Mouse (Mus musculus): Measurements from ENCODE around the gene Ccdc162. TPM values are rescaled to one million over a fixed set of nuclear protein-coding genes. Genes with fewer than 3 reads are reported as not detected.

Ccdc162 gene
- polyA plus RNA-seq, 1 experiment, result 4.3 TPM

DNA sequence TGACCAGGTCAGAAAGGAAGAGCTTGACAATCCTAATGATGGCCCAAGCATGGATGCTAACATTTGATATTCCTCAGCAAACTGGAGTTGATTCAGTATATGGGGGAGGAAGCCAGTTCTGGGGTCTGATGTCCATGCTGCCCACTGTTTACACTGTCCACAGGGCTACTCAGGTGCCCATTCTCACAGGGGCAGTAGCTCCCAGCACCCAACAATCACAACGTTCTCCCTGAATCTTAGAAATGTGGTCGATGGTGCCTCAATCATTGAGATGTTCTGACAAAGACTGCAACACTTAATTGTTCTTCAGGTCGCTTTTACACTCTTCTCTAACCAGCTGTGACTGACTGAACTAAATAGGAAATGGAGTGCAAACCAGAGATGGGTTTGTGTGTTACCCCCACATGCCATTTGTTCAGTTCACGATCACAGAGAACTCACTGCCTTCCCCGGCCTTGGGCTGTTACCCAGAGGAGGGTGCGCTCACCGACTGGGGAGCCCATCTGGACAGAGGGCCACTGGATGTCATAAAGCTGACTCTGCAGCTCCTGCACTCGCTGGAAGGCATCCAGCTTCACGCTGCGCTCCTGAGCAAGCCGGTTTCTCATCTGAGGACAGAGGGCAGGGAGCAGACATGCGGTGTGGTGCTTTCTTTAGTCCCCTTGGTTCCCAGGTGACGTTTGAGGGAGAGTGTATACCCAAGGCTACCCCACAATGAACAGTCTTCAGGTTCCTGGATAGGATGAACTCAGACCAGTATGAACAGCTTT lies 169.9 kb downstream of the Ccdc162 start:
- no peak for TF ChIP-seq POLR2A (IDR thresholded peaks at IDR 0.05; ENCODE audit: borderline replicate concordance, control insufficient read depth, low read depth, low read length)
- no peak for TF ChIP-seq CTCF (IDR thresholded peaks at IDR 0.05; ENCODE audit: control insufficient read depth, insufficient read depth, low read length)
- Histone ChIP-seq H3K4me1 (ENCODE audit: control insufficient read depth, insufficient read depth, low read length) (peaks cover 1% of the 10 kb centered on the region; the same call in 1 of the 2 replicates), H3K27ac (ENCODE audit: control insufficient read depth, insufficient read depth, low read depth, low read length, poor library complexity) (no peak overlapping the region), H3K4me3 (replicated peaks; ENCODE audit: control insufficient read depth, low read depth, low read length) (no peak overlapping the region)
- 86% methylated on average over 13 of the region's 13 CpGs for WGBS

DNA sequence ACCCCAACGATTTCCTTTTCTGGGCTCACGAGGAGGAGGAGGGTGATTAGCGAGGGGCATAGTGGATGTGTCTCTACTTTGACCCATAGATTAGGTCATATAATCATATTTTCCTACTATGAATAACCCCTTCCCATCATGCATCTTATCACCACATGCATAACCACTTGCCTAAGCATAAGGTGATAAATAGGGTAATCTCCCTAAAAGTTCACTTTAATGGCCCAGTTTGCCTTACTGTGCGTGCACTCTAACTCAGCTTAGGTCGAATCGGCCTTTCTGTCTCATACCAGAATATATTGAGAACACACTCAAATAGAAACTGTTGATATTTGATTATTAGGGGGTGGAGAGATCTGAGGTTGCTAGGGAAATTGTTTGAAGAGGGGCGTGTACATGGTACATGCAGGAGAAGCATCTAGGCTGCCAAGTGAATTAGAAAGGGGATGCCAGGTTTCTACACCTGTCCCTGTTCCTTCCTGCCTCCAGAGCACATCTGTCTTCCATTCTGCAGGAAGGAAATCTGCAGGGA lies 171.1 kb downstream of the Ccdc162 start:
- Histone ChIP-seq H3K27ac (ENCODE audit: control insufficient read depth, insufficient read depth, low read depth, low read length, poor library complexity) (no peak overlapping the region), H3K4me3 (replicated peaks; ENCODE audit: control insufficient read depth, low read depth, low read length) (no peak overlapping the region), H3K4me1 (ENCODE audit: control insufficient read depth, insufficient read depth, low read length) (peaks cover 1% of the 10 kb centered on the region; the same call in 1 of the 2 replicates)
- TF ChIP-seq CTCF (IDR thresholded peaks at IDR 0.05; ENCODE audit: control insufficient read depth, insufficient read depth, low read length), result no peak
- no peak for TF ChIP-seq POLR2A (IDR thresholded peaks at IDR 0.05; ENCODE audit: borderline replicate concordance, control insufficient read depth, low read depth, low read length)
- WGBS, result 57% methylated on average over 7 of the region's 7 CpGs

DNA sequence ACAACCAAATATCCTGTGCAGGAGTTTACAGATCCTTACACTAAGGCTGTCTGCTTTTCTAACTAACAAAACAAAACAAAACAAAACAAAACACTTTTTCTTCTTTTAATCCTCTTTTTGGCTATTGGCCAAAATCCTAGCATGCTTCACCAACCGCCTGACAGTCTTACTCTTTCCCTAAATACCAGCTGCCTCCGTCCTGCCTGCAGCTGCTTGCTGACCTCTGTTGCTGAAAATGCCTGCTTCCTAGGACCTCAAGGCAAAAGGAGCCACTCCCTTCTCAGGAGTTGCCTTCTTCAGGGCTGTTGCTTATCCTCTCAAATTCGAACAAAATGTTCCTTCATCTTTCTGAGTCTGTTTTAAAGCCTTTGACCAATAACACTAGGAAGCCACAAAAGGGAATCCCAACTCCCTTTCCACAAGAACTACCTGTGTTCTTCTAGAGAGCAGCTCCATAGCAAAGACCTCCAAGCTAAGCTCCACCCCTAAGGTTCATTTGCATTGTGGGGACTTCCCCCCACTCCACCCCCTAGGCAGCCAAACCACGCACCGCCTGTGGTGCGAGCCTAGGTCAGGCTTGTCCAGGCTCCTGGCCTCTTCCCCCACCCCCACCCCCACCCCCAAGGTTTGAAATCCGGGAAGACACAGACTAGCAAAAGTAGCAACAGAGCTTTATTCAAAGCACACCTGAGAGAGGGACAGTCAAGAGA lies 171.8 kb downstream of the Ccdc162 start:
- H3K4me1 ChIP-seq (ENCODE audit: control insufficient read depth, insufficient read depth, low read length), result peaks cover 1% of the 10 kb centered on the region; the same call in 1 of the 2 replicates
- H3K4me3 ChIP-seq (replicated peaks; ENCODE audit: control insufficient read depth, low read depth, low read length), result no peak overlapping the region
- TF ChIP-seq POLR2A (IDR thresholded peaks at IDR 0.05; ENCODE audit: borderline replicate concordance, control insufficient read depth, low read depth, low read length) (no peak), CTCF (IDR thresholded peaks at IDR 0.05; ENCODE audit: control insufficient read depth, insufficient read depth, low read length) (no peak)
- no peak overlapping the region for H3K27ac ChIP-seq (ENCODE audit: control insufficient read depth, insufficient read depth, low read depth, low read length, poor library complexity)
- 27% methylated on average over 7 of the region's 7 CpGs for WGBS

DNA sequence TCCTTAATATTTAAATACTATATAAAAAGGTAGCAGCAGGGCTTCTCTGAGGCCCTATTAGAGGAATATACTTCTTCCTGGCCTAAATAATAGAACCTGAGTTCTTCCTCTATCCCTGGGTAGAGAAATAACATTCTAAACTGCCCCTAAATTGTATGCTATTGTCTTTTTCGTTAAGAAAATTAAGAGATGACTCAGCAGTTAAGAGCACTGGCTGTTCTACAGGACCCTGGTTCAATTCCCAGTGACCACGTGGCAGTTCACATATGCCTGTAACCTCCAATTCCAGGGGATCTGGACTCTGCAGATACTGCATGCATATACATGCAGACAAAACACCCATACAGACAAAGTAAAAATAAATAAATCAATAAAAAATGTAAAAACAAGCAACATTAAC lies 172.6 kb downstream of the Ccdc162 start:
- H3K27ac ChIP-seq (ENCODE audit: control insufficient read depth, insufficient read depth, low read depth, low read length, poor library complexity), result no peak overlapping the region

DNA sequence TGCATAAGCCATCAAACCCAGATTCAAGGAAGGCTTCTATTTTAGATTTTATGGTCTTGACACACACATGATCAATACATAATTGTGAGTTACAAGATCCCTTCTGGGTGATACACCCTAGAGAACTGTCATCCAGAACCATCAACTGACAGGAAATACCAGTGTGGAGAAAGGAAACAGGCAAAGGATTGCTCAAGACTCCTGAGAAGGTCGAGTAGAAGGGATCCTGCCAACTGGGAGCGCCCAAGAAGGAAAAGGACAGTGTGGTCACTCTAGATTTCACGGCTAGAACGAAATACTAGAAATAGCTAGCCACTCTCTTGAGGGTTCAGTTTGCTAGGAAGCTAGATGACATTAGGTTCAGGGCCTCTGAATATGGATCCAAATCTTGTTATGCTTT lies 173.0 kb downstream of the Ccdc162 start:
- 47% methylated on average over 4 of the region's 4 CpGs for WGBS
- peaks cover 1% of the 10 kb centered on the region; the same call in 1 of the 2 replicates for H3K4me1 ChIP-seq (ENCODE audit: control insufficient read depth, insufficient read depth, low read length)
- no peak overlapping the region for H3K4me3 ChIP-seq (replicated peaks; ENCODE audit: control insufficient read depth, low read depth, low read length)
- H3K27ac ChIP-seq (ENCODE audit: control insufficient read depth, insufficient read depth, low read depth, low read length, poor library complexity), result no peak overlapping the region
- no peak for TF ChIP-seq POLR2A (IDR thresholded peaks at IDR 0.05; ENCODE audit: borderline replicate concordance, control insufficient read depth, low read depth, low read length)
- TF ChIP-seq CTCF (IDR thresholded peaks at IDR 0.05; ENCODE audit: control insufficient read depth, insufficient read depth, low read length), result no peak

More for the DNA sequence above, 172.6 kb downstream of the Ccdc162 start:
- Histone ChIP-seq H3K4me1 (ENCODE audit: control insufficient read depth, insufficient read depth, low read length) (peaks cover 1% of the 10 kb centered on the region; the same call in 1 of the 2 replicates), H3K4me3 (replicated peaks; ENCODE audit: control insufficient read depth, low read depth, low read length) (no peak overlapping the region)
- WGBS, result 38% methylated on average over 2 of the region's 2 CpGs
- TF ChIP-seq POLR2A (IDR thresholded peaks at IDR 0.05; ENCODE audit: borderline replicate concordance, control insufficient read depth, low read depth, low read length), result no peak
- TF ChIP-seq CTCF (IDR thresholded peaks at IDR 0.05; ENCODE audit: control insufficient read depth, insufficient read depth, low read length), result no peak

DNA sequence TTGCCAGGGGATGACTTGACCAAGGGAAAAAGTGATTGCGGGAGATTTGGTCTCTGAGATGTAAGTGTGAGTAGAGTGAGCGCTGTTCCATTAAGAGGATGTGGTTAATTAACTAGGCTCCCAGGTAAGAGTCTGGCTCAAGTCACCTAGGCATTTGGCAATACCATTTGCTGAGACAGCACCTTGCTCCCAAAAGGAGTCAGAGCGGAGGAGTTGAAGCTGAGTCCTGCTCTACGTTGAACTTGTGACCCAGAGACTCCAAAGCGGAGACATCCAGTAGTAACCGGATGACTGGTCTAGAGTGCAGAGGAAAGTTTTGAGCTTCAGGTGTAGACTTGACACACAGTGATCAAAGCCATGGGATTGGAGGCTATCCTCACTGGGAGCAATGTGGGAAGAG lies 174.4 kb downstream of the Ccdc162 start:
- no peak overlapping the region for H3K4me3 ChIP-seq (replicated peaks; ENCODE audit: control insufficient read depth, low read depth, low read length)
- H3K4me1 ChIP-seq (ENCODE audit: control insufficient read depth, insufficient read depth, low read length), result peaks cover 1% of the 10 kb centered on the region; the same call in 1 of the 2 replicates
- TF ChIP-seq CTCF (IDR thresholded peaks at IDR 0.05; ENCODE audit: control insufficient read depth, insufficient read depth, low read length) (no peak), POLR2A (IDR thresholded peaks at IDR 0.05; ENCODE audit: borderline replicate concordance, control insufficient read depth, low read depth, low read length) (no peak)
- whole genome bisulfite sequencing, result 90% methylated on average over 6 of the region's 6 CpGs
- H3K27ac ChIP-seq (ENCODE audit: control insufficient read depth, insufficient read depth, low read depth, low read length, poor library complexity), result no peak overlapping the region

DNA sequence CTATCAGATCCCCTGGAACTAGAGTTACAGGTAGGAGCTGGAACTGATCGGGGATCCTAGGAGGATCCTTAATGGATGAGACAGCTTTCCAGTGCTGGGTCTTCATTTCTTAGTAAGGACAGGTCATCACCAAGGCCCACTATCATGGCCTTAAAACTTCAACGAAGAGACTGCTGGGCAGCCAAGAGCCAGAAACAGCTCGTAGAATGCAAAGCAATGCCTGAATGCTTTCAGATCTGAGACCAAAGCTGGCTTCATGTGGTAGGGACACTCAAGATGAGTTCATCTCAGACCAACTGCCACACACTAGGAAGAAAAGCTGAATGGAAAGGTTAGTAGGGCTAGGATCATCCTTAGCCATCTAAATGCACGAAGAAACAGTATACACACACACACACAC lies 177.4 kb downstream of the Ccdc162 start:
- no peak overlapping the region for H3K27ac ChIP-seq (ENCODE audit: control insufficient read depth, insufficient read depth, low read depth, low read length, poor library complexity)
- WGBS, result 84% methylated on average over 4 of the region's 4 CpGs
- H3K4me3 ChIP-seq (replicated peaks; ENCODE audit: control insufficient read depth, low read depth, low read length), result no peak overlapping the region
- no peaks in the 10 kb centered on the region; the same call in 1 of the 2 replicates for H3K4me1 ChIP-seq (ENCODE audit: control insufficient read depth, insufficient read depth, low read length)
- TF ChIP-seq CTCF (IDR thresholded peaks at IDR 0.05; ENCODE audit: control insufficient read depth, insufficient read depth, low read length), result no peak
- TF ChIP-seq POLR2A (IDR thresholded peaks at IDR 0.05; ENCODE audit: borderline replicate concordance, control insufficient read depth, low read depth, low read length), result no peak

DNA sequence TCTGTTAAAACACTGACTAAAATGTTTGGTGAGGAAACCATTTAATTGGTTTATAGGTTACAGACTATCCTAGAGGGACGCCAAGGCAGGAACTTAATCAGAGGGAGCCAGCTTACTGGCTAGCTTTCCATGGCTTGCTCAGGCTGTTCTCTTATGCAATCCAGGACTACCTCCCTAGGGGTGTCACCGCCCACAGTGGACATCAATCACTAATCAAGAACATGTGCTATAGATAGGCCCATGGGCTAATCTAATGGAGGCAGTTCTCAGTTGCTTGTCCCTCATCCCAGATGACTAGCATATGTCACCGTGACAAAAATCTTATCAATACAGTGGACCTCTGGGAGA lies 178.5 kb downstream of the Ccdc162 start:
- Histone ChIP-seq H3K4me3 (replicated peaks; ENCODE audit: control insufficient read depth, low read depth, low read length) (no peak overlapping the region), H3K27ac (ENCODE audit: control insufficient read depth, insufficient read depth, low read depth, low read length, poor library complexity) (no peak overlapping the region), H3K4me1 (ENCODE audit: control insufficient read depth, insufficient read depth, low read length) (no peaks in the 10 kb centered on the region; the same call in 1 of the 2 replicates)
- TF ChIP-seq CTCF (IDR thresholded peaks at IDR 0.05; ENCODE audit: control insufficient read depth, insufficient read depth, low read length) (no peak), POLR2A (IDR thresholded peaks at IDR 0.05; ENCODE audit: borderline replicate concordance, control insufficient read depth, low read depth, low read length) (no peak)
- 81% methylated on average over 3 of the region's 3 CpGs for WGBS
